Mouse (Mus musculus) CD4-positive naive resting alpha-beta T cell, adult 57 days (primary cell): Measurements from ENCODE around the gene Vsx1. TPM values are rescaled to one million over a fixed set of nuclear protein-coding genes. Genes with fewer than 3 reads are reported as not detected.

ENCODE experiments used
- total RNA-seq: library from RNA; stranded (reverse); gene quantifications from one replicate; pipeline ENCODE4 v1.2.4, GENCODE M21; 2023

The Vsx1 gene
- not detected for total RNA-seq

DNA sequence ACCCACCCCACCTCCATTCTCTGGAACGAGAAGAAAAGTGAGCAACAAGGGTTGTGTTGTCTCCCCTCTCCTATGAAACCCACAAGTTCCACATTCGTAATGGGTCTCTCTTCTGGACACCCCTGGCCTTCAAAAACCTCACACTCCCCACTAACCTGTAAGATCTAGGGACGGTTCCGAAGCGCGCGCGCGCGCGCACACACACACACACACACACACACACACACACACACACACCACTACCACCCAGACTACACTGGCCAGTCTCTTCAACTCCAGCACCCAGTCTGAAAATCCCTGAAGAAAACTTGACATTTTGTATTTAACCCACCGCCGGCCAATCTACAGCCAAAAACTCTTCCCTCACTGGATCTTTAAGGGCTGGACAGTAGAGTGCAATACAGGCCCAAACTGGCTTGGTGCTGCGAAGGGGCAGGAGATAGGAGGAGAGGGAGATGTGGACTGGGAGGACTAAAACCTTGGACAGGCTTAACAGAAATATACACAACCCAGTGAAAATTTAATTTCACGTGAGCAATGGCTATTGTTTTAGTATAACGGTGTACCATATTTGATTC lies at the start of gene Vsx1:
Vsx1 (minus strand) TSS at position 138 of the 578 bp plus-strand sequence.

DNA sequence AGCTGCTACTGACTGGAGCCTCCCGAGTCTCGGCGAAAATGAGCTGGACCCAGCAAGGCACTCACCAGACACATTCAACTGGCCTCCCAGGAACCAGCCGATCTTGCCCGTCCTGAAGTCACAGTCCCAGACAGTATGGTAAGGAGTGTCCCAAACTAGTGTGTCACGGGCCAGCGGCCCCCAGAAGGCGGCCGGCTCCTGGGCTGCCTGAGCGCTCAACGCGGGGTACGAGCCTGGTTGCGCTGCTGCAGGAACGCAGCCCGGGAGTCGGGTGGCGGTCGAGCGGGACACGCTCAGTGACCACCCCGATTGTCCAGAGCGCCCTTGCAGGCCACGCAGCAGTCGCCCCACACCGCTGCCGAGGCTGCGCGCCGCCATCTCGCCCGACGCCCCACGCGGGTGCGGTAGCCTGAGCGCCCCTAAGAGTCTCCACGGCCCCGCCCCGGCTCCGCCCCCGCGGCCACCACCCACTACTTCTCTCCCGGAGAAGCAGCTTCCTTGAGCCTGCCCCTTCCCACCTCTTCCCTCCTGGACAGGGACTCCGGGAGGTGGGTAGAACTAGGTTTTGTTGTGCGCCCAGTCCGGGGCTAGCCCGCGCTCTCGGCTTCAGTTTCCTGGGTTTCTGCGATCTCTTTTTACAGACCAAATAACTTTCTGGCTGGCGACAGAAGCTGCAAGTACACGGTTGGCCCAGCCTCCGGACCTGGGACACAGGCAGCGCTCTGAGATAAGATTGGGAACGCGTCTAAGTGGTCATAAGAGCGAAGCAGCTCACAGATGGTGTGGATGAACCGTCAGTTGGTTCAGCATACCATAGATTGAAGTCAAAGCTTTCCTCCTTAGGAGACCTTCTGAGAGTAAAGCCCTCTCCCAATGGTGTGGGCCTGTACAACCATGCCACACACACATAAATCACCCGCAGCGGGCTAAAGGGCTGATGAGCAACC lies 21.1 kb downstream of the Vsx1 start, which contains the start of gene Acss1:
Acss1 (minus strand) TSS at position 681 of the 947 bp plus-strand sequence.

Other genes with a start within 250 kb of the Vsx1 start
- 3.6 TPM for gene Zfp442, start 237.9 kb downstream of the Vsx1 start, total RNA-seq
- 0.77 TPM for gene Zfp345, start 204.3 kb downstream of the Vsx1 start, total RNA-seq
- gene Cst7, start 118.9 kb downstream of the Vsx1 start, total RNA-seq = 10.0 TPM
- gene Apmap, start 80.8 kb downstream of the Vsx1 start, total RNA-seq = 26.6 TPM
- 40.6 TPM for gene Acss1, start 20.9 kb downstream of the Vsx1 start, total RNA-seq
- 34.8 TPM for gene Entpd6, start 59.7 kb upstream of the Vsx1 start, total RNA-seq
- 66.3 TPM for gene Pygb, start 97.4 kb upstream of the Vsx1 start, total RNA-seq
- gene Abhd12, start 215.4 kb upstream of the Vsx1 start, total RNA-seq = 37.5 TPM
- gene Gins1, start 216.0 kb upstream of the Vsx1 start, total RNA-seq = 4.3 TPM